Mouse (Mus musculus) liver, adult 2 months (tissue): ENCODE data around the gene Hsph1.

Experiments used
- CTCF ChIP-seq: fragments of 200-500 bp; IDR thresholded peaks from 2 replicates; pipeline ENCODE4 v1.5.1; 2011; ENCODE audit warnings: low read depth, low read length, control low read depth
- POLR2A ChIP-seq: fragments of 200-500 bp; IDR thresholded peaks from 2 replicates; pipeline ENCODE4 v1.6.1; 2011; ENCODE audit warnings: low read length, control low read depth; ENCODE audit not compliant: insufficient read depth; ENCODE audit errors: extremely low read depth

DNA sequence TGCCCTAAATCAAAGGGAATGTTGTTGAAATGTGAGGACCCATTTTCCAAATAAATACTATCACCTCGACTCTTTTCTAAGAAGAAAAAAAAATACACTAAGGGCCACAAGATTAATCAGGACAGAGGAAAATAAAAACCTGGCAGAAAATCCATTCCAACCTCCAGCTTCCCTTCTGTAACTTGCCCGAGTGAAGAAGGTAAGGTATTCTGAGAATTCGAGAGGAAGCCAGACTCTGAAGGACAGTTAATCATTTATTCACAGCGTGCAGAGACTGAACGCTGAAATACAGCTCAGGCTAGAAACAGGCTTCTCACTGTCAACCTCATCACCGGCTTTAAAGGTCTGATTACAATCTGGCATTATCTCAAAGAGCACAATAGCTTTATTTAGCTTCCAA, 13.5 kb downstream of the Hsph1 start:
- TF ChIP-seq POLR2A (no peak), CTCF (no peak)
